Mouse (Mus musculus) lung, postnatal 10 days (tissue): Measurements from ENCODE around the gene Cnpy3.

ENCODE experiments used
- DNase-seq: peaks from one replicate; pipeline ENCODE4 v3.0.0; 2021

Gene Cnpy3

DNA sequence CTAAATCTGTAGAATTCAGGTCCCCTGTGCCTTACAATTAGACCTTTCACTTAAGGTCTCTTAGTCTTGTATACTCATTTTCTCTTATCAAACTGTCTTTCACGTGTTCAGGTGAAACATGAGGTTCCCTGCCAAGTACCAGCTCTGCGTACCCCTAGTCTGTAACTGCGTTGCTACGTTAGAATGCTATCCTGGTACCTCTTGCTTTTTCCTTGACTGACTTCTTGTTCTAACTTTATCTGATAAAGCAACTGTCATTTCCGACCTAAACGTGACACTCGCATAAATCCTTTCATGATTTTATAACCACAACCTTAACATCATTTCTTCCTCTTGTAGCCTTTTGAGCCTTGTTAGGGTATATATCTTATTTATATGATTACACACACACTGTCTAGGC lies 39.6 kb downstream of the Cnpy3 start:
- no peak for DNase-seq

GRCm38 (mm10) chr17:46711612-46712271 lies 40.3 kb downstream of the Cnpy3 start:
- DNase-seq, result peak; percentile 65

DNA sequence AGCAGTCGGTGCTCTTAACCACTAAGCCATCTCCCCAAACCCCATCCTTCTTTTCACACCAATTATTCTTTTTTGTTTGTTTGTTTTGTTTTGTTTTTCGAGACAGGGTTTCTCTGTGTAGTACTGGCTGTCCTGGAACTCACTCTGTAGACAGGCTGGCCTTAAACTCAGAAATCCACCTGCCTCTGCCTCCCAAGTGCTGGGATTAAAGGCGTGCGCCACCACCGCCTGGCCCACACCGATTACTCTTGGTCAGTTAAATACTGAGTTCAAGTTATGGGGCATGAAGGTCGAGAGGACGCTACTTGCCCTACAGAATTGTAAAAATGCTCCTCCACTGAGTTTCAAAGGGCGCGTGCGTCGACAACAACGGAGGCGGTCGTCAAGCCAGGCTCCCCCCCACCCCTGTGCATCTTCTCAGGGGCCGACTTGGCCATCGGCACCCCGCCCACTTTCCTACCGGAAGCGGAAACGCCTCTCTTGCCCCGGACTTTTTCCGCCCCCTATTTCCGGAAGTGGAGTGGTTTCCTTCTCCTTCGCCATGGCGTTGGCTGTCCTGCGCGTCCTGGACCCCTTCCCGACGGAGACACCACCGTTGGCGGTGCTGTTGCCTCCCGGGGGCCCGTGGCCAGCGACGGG lies 40.9 kb downstream of the Cnpy3 start, which contains the start of gene Pex6:
Pex6 (plus strand) TSS at position 505 of the 639 bp plus-strand sequence.
- DNase-seq, result peak; percentile 97

- DNase-seq, result peak; percentile 38
Observed at GRCm38 (mm10) chr17:46706375-46707089, 45.5 kb downstream of the Cnpy3 start.

- peak; percentile 99 for DNase-seq
Observed at GRCm38 (mm10) chr17:46704887-46705835, 46.9 kb downstream of the Cnpy3 start, which contains the start of gene Ppp2r5d. Gene Ppp2r5d (minus strand): TSS chr17:46705111.

- peak; percentile 40 for DNase-seq
Observed at GRCm38 (mm10) chr17:46703971-46704886, 47.8 kb downstream of the Cnpy3 start.

DNA sequence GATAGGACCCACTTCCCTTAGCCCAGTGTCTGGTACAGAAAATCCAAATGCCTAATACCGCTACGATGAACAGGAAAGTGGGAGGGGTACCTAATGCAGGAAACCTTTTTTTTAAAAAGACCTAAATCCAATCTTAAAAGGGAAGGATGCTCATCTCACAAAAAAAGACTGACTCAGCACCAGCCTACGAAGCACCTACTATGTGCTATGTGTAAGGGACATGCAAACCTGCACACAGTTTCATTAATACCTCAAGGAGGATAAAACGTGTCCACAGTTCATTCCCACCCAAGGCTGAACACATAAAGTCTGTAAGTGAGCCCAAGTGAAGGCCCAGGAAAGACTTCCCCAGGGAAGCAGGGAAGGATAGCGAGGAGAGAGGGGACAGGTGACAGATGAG lies 49.5 kb downstream of the Cnpy3 start:
- no peak for DNase-seq

DNA sequence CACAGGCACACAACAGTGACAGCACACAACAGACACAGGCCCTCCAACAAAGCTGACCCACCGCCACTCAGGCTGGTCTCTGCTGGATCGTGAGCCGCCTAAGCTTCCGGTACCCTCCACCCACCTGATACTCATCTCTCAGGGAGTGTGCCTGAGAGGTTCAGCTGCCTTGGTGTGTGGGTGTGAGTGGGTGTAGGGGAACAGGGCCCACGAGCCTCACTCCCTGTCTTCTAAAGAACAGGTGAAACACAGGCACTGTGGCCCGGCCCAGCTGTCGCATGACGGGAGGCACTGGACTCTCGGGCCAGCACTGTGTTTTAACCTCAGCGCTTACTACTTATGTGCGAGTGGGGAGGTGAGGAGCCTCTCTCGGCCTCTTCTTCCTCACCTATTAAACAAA lies 49.9 kb downstream of the Cnpy3 start:
- no peak for DNase-seq

GRCm38 (mm10) chr17:46701489-46701888 lies 50.5 kb downstream of the Cnpy3 start:
- no peak for DNase-seq

- no peak for DNase-seq
Observed at GRCm38 (mm10) chr17:46699912-46700311, 52.1 kb downstream of the Cnpy3 start.

DNA sequence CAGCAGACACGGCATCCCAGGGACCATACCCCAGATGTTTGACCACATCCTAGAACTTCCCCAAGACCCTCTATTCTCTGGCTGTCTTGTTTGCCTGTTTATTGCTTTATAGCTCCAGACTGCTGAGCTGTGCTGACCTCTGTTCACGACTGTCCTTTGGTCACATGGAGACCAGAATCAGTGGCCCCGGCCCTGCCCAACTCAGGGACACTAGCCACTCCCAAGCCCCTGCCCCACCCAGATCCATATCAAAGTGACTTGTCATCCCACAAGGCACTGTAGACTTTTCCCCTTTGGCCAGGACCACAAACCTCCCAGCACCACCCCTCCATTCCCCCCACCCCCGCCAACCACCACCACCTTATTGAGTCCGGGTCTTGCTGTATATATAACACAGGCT lies 52.8 kb downstream of the Cnpy3 start:
- DNase-seq, result no peak

- DNase-seq, result no peak
Observed at GRCm38 (mm10) chr17:46698515-46698914, 53.5 kb downstream of the Cnpy3 start.

- no peak for DNase-seq
Observed at GRCm38 (mm10) chr17:46694517-46695063, 57.4 kb downstream of the Cnpy3 start.

- DNase-seq, result no peak
Observed at GRCm38 (mm10) chr17:46691390-46691789, 60.6 kb downstream of the Cnpy3 start.

DNA sequence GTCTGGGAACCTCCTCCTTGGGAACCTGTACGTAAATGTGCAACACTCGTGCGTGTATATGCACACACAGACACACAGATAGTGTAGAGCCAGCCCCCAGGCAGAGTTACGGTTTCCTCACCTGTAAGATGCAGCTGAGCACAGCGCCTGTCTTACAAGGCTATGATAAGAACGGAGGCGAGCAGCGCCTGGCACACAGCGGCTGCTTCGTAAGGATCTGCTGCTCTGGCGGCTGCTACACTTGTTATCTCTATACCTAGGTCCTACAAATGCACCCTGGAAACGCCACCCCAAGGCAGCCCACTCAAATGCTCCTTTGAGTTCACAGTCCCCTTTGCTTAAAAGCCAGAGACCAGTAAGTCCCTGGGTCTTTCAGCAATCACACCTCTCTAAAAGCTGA lies 61.3 kb downstream of the Cnpy3 start:
- DNase-seq, result no peak

GRCm38 (mm10) chr17:46685913-46686312 lies 66.1 kb downstream of the Cnpy3 start:
- DNase-seq, result no peak
